Mouse (Mus musculus) frontal cortex, postnatal 14 days (tissue): ENCODE results near the gene Acsl5.
A peak's percentile ranks its signal among the peaks of the same experiment; 100 is the strongest.

Experiments
- DNase-seq, 2 experiments: peaks; one replicate each; pipeline ENCODE4 v3.0.0; 2022; ENCODE audit warnings: low spot score in 2 of 2

Gene Acsl5

DNA sequence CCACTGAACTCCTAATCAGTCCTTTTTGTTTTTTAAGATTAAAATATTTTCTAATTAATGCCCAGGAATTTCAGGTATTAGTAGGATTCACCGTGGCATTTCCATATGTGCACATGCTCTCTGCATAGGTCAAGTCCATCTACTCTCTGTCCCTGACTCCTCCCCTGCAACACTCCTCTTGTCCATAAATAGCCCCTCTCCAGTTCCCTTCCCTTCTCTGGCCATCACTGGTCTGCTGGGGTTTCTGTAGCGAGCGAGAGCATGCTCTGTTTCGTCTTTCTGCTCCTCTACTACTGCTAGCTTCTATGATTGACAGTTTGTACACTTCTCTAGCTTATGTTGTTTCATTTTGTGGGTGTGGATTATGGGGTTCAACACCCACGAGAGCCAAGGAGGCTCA is 80.0 kb downstream of the Acsl5 start:
- no peak for DNase-seq

DNA sequence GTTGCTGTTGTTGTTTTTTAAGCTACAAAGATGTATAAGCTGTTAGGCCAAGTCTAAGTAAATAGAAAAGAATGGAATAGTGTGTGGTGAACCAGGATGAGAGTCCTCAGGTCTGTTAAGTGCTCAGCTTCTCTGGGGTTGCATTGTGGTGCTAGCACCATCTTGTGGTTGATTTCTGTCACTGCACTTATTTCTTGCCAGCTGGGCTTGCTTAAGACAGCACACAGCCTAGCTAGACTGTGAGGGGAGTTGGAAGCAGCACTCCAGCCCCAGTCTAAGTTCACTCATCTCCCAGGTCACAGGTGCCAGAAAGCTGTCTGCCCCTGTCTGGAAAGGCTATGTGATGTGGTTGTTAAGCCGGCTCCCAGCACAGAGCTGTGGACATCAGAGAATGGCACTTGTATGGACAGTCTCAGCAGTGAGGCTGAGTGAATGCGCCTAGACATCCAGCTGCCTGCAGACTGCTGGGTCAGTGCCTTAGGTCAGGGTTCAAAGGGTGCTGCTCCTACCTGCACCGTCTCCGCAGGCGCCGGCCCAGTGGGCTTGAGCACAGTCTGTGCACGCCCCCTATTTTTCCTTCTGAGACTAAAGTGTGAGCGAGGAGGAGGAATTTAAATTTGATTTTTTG is 81.0 kb downstream of the Acsl5 start:
- DNase-seq = peak; percentile 31 to 70

DNA sequence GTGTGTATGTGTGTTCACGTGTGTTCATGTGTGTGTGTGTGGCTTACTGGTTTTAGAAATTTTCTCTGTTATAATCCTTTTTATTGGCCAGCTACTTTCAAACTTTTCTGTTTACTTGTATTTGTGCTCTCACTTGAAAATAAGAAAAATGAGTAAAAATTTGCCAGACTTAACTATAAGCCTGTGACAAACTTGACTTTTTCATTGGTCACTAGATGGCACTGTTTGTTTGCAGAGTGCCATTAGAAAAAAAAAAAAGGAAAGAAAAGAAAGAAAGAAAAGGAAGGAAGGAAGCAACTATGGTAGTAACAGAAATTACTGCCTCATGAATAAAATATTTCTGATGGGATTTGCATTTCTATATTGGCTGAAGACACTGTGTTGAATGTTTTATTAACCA is 84.1 kb downstream of the Acsl5 start:
- DNase-seq = no peak

DNA sequence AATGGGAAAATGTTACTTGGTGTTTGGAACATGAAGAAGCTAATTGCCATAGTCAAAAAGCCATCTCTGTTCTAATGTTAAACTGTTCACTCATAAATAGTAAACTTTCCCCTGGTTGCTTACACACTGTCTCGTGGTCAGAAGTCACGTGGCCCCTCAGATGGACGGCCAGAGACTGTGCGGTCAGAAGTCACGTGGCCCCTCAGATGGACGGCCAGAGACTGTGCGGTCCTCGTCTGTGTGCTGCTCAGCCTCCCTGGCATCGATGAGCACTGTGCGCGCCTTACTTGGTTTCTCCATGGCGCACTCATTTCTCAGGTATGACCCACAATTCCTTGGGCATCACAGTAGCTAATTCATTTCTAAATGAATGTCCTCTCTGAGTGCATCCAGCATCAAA is 84.7 kb downstream of the Acsl5 start:
- no peak for DNase-seq

DNA sequence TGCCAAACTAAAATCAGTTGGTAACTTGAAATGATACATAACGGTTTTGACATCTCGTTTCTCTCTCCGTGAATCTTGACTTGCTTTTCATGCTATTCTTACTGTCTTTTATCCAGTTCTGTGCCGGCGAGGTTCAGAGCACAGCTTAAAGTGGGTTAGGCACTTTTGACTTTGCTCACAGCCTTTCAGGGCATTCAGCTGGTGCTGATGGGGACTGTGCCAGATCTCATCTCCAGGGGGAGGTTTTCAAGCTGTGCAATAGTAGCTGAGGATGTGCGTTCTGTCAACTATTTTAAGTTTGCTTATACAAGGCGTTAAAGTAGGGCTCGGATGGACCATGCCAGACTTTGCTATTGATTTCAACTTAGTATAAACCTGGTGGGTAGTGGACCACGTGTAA is 85.3 kb downstream of the Acsl5 start:
- DNase-seq = no peak

DNA sequence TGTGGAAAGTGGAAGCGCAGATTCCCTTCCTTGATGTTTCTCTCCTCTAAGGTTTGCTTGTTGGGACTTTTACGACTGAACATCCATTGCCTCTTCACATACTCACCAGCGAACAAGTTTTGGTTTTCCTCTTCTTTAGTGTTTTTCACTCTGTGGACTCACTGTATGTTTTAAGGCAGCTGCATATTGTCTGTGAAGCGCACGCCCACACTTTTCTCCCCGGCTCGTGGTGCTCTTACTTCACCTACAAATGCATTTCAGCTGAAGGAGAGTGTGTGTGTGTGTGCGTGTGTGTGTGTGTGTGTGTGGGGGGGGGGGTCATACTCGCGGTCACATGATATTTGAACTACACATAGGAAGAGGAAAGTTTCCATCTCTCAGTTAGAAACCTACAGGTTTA is 85.9 kb downstream of the Acsl5 start:
- no peak for DNase-seq

DNA sequence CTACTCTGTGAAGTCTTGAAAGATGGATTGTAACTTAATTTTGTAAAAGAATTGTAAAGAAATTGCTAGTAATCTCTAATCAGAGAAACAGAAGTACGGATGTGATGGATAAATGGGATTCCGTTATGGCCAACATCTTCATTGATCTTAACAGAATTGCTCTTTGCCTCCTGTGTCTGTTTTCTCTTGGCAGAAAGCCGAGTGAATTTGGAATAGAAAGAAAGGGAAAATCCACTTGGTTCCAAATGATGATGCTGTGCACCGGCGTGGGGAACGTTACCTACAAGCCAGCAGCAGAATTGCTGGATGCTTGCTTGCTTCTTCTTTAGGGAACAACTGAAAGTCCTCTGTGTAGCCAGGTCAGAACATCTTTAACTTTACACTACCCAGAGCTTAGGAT is 88.8 kb downstream of the Acsl5 start:
- no peak for DNase-seq

DNA sequence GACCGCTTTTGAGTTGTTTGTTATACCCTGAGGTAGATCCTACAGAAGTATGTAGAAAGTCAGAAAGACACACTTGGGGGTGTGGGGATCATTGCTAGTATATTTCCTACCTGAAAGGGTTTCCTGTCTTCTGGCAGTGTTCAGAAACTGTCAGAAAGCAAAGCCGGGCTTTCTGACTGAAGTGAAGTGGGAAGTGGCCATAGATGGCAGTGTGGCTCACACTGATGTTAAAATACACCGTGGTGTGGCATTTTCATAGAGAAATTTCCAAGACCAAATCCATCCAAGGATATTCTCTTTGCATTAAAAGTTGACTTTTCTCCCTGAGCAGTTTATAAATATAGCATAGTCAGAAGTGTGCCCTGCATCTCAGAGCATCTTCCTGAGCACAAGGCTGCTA is 89.6 kb downstream of the Acsl5 start:
- DNase-seq = no peak

DNA sequence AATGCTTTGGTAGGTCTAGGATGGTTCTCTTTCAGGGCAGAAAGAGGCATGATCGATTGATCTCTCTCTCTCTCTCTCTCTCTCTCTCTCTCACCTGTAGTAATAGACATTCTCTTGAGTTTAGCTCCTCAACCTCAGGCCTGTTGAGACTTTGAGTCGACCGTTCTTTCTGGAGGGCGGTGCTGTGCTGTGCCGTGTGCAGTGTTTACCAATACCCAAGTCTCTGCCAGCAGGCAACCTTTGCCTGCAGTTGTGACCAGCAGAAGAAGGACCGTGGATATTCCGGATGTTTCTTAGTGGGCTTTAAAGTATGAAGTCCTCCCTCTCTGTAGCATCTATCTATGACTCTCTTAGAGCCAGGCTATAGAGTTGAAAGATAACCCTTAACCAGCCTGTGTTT is 90.7 kb downstream of the Acsl5 start:
- DNase-seq = no peak

DNA sequence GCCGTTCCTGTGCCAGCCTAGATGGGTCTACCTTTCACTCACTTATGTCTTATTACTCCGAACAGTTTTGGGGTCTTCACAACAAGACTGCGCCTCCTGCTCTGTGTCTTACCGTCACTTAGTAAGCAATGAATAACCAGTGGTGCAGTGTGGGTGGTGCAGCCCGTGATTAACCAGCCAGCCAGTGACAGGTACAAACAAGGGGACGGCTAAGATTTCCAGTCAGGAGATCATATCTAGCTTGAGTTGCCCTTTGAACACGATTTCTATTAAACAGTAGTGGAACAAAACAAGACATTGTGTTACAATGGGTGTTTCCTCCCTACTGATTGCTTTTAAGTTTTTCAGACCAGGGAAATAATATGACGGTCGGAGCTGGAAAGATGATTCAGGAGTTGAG is 91.5 kb downstream of the Acsl5 start:
- no peak for DNase-seq
